Mouse (Mus musculus) C2C12 (cell line): ENCODE data around the gene B4galnt4. TPM values are rescaled to one million over a fixed set of nuclear protein-coding genes. Genes with fewer than 3 reads are reported as not detected.

Experiments
- H3K27me3 ChIP-seq: one replicate; pipeline ENCODE4 v1.6.1; 2011; ENCODE audit not compliant: control insufficient read depth, insufficient read depth, insufficient read length
- H3K36me3 ChIP-seq: one replicate; pipeline ENCODE4 v1.6.1; 2011; ENCODE audit not compliant: control insufficient read depth, insufficient read depth
- H3K4me3 ChIP-seq: one replicate; pipeline ENCODE4 v1.5.1; 2011; ENCODE audit warnings: mild to moderate bottlenecking, control low read depth; ENCODE audit not compliant: poor library complexity, insufficient read depth, severe bottlenecking
- H3K79me2 ChIP-seq: one replicate; pipeline ENCODE4 v1.6.1; 2011; ENCODE audit not compliant: control insufficient read depth, insufficient read depth
- H3K79me3 ChIP-seq: one replicate; pipeline ENCODE4 v1.6.1; 2011; ENCODE audit warnings: low read depth, control low read depth
- H3ac ChIP-seq: one replicate; pipeline ENCODE3; 2011; ENCODE audit warnings: low read depth; ENCODE audit not compliant: control insufficient read depth, insufficient read length
- CEBPB ChIP-seq: IDR thresholded peaks from one replicate; pipeline ENCODE4 v1.6.1; 2011; ENCODE audit warnings: low read depth, mild to moderate bottlenecking, control low read depth, moderate library complexity
- CTCF ChIP-seq: IDR thresholded peaks from one replicate; pipeline ENCODE4 v1.5.1; 2011; ENCODE audit not compliant: control insufficient read depth, insufficient read depth, insufficient read length
- FOSL1 ChIP-seq: IDR thresholded peaks from one replicate; pipeline ENCODE4 v1.8.0; 2011; ENCODE audit warnings: mild to moderate bottlenecking, low read length; ENCODE audit not compliant: poor library complexity, insufficient read depth, severe bottlenecking
- MAX ChIP-seq: IDR thresholded peaks from one replicate; pipeline ENCODE4 v1.6.1; 2011; ENCODE audit warnings: mild to moderate bottlenecking, control low read depth
- MYOD1 ChIP-seq: IDR thresholded peaks from one replicate; pipeline ENCODE4 v1.6.1; 2011; ENCODE audit warnings: low read depth; ENCODE audit not compliant: control insufficient read depth, insufficient read length
- MYOG ChIP-seq: IDR thresholded peaks from one replicate; pipeline ENCODE4 v1.6.1; 2011; ENCODE audit not compliant: control insufficient read depth, insufficient read length; ENCODE audit errors: extremely low read depth
- USF1 ChIP-seq: IDR thresholded peaks from one replicate; pipeline ENCODE4 v1.6.1; 2011; ENCODE audit warnings: low read depth, mild to moderate bottlenecking, control low read depth, moderate library complexity
- polyA plus RNA-seq: library from polyadenylated mRNA; unstranded; fragments of >200 nt; fragmentation: generic; extraction: Trizol; gene quantifications from one replicate; pipeline ENCODE4 v1.2.1, GENCODE M21; 2012; ENCODE audit warnings: missing spikeins

The B4galnt4 gene
- polyA plus RNA-seq, 1 experiment: 4.0 TPM

DNA sequence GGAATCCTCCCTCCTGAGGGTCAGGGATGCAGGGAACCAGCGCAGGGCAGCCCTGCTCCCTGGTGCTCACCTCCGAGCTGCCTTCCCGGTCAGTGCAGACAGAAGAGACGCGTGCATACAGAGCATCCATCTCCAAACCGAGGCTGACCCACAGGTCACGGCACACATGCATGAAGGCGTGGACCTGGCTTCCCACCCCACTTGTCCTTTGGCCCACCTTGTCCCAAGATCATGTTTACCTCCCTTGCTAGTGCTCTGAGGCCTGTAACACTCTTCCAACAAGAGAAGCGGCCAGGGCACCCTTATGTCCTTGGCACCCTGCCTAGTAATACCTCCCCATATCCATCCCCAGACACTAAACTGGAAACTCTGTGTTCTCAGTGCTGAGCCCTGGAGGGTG lies 55.0 kb downstream of the B4galnt4 start:
- H3K4me3 ChIP-seq: no peak overlapping the region

DNA sequence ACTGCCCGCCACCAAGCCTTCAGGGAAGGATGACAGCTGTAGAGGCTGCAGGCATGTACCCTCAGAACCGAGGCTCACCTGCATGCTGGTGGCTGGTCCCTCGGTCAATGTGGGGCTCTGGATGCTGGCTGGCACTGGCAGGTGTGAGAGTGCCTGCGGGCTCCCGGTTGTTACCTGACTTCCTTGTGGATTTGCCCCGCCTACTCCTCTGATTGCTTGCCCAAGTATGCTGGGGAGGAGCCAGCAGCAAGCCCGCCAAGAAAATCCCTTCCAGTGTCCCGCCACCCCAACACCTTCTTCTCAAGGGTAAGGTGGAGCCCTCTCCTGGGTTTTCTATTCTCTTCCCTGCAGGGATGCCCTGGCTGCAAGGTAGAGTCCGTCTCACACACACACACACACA lies 56.7 kb downstream of the B4galnt4 start, which contains the start of gene Ano9:
Ano9 (minus strand) TSS at position 171 of the 400 bp plus-strand sequence.
- Histone ChIP-seq H3ac (no peak within 1 kb of the TSS), H3K79me3 (no peaks in the 10 kb centered on the region), H3K27me3 (peaks cover 24% of the 10 kb centered on the region), H3K79me2 (no peaks in the 10 kb centered on the region), H3K36me3 (no peaks in the 10 kb centered on the region), H3K4me3 (no peak within 1 kb of the TSS)
- TF ChIP-seq CEBPB: no peak
- no peak for TF ChIP-seq MYOG
- no peak for TF ChIP-seq MYOD1
- no peak for TF ChIP-seq FOSL1
- TF ChIP-seq CTCF: no peak
- no peak for TF ChIP-seq MAX
- TF ChIP-seq USF1: no peak

More for the DNA sequence above, 55.0 kb downstream of the B4galnt4 start:
- TF ChIP-seq MYOD1: no peak
- no peak for TF ChIP-seq FOSL1
- no peak for TF ChIP-seq CTCF
- no peak for TF ChIP-seq USF1
- no peak for TF ChIP-seq CEBPB
- TF ChIP-seq MYOG: no peak
- TF ChIP-seq MAX: no peak
- Histone ChIP-seq H3K79me3 (no peaks in the 10 kb centered on the region), H3K27me3 (peaks cover 24% of the 10 kb centered on the region), H3K36me3 (no peaks in the 10 kb centered on the region), H3ac (no peak overlapping the region), H3K79me2 (no peaks in the 10 kb centered on the region)

DNA sequence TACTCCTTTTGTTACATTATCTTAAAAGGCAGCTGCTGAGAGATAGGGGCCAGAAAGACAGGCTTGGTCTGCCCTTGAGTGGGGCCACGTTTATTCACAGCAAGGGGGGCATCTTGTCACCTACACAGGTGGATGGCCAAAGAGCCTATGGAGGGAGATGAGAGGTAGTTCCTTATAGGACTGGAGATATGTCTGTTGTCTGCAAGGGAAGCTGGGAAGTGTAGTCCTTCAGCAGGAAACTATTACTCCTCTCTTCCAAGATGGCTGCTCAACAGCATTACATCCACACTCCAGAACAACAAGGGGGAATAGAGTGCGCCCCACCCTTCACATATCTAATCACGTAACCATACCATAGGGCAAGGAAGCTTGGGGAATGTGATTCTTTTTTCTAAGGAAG lies 58.6 kb downstream of the B4galnt4 start:
- Histone ChIP-seq H3K79me2 (no peaks in the 10 kb centered on the region), H3K4me3 (no peak overlapping the region), H3ac (no peak overlapping the region), H3K79me3 (no peaks in the 10 kb centered on the region), H3K36me3 (no peaks in the 10 kb centered on the region), H3K27me3 (peaks cover 20% of the 10 kb centered on the region)
- TF ChIP-seq FOSL1 (no peak), USF1 (no peak), CTCF (no peak), MAX (no peak), MYOD1 (no peak), CEBPB (no peak), MYOG (no peak)

DNA sequence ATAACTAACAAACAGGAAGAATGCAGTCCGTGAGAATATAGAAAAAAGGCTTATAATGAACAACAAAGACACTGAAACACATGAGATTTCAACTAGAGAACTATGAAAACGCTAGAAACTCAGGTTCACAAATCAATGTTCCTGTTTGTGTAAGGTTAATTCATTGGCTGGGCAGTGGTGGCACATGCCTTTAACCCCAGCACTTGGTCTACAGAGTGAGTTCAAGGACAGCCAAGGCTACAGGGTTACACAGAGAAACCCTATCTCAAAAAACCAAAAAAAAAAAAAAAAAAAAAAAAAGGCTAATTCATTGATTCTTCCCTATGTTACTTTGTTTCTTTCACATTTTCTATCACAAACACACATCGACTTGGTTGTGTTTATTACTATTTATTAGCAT lies 59.7 kb downstream of the B4galnt4 start:
- H3ac ChIP-seq: no peak overlapping the region
- H3K27me3 ChIP-seq: peaks cover 16% of the 10 kb centered on the region
- TF ChIP-seq CEBPB (no peak), FOSL1 (no peak), CTCF (no peak), MYOD1 (no peak)
- H3K79me2 ChIP-seq: no peaks in the 10 kb centered on the region
- H3K4me3 ChIP-seq: no peak overlapping the region
- no peaks in the 10 kb centered on the region for H3K36me3 ChIP-seq
- no peaks in the 10 kb centered on the region for H3K79me3 ChIP-seq

GRCm38 (mm10) chr7:141121051-141121531 lies 60.2 kb downstream of the B4galnt4 start:
- Histone ChIP-seq H3K36me3 (no peaks in the 10 kb centered on the region), H3K79me3 (no peaks in the 10 kb centered on the region), H3K4me3 (no peak overlapping the region), H3ac (no peak overlapping the region), H3K27me3 (peaks cover 14% of the 10 kb centered on the region), H3K79me2 (no peaks in the 10 kb centered on the region)
- TF ChIP-seq USF1 (no peak), MYOD1 (no peak), CEBPB (no peak), MAX (no peak)

Other genes with a start within 250 kb of the B4galnt4 start
- gene Zfp941, start 238.9 kb upstream of the B4galnt4 start, polyA plus RNA-seq: 0.18 TPM
- not detected for gene Urah, start 226.1 kb upstream of the B4galnt4 start, polyA plus RNA-seq
- gene Scgb1c1, start 215.6 kb upstream of the B4galnt4 start, polyA plus RNA-seq: not detected
- gene Odf3, start 213.3 kb upstream of the B4galnt4 start, polyA plus RNA-seq: 0.02 TPM
- gene Gm45785, start 204.8 kb upstream of the B4galnt4 start, polyA plus RNA-seq: not detected
- 59.3 TPM for gene Ric8a, start 204.1 kb upstream of the B4galnt4 start, polyA plus RNA-seq
- gene Bet1l, start 203.5 kb upstream of the B4galnt4 start, polyA plus RNA-seq: 19.9 TPM
- 211 TPM for gene Psmd13, start 179.1 kb upstream of the B4galnt4 start, polyA plus RNA-seq
- gene Sirt3, start 178.8 kb upstream of the B4galnt4 start, polyA plus RNA-seq: 17.4 TPM
- 0.81 TPM for gene Cox8b, start 160.7 kb upstream of the B4galnt4 start, polyA plus RNA-seq
- 0.01 TPM for gene Nlrp6, start 140.2 kb upstream of the B4galnt4 start, polyA plus RNA-seq
- gene Pgghg, start 119.7 kb upstream of the B4galnt4 start, polyA plus RNA-seq: 12.2 TPM
- gene Ifitm5, start 110.8 kb upstream of the B4galnt4 start, polyA plus RNA-seq: 0.44 TPM
- gene Gm45717, start 105.2 kb upstream of the B4galnt4 start, polyA plus RNA-seq: not detected
- gene Ifitm2, start 105.1 kb upstream of the B4galnt4 start, polyA plus RNA-seq: 609 TPM
- 60.7 TPM for gene Ifitm1, start 93.9 kb upstream of the B4galnt4 start, polyA plus RNA-seq
- 956 TPM for gene Ifitm3, start 50.3 kb upstream of the B4galnt4 start, polyA plus RNA-seq
- gene Ifitm6, start 43.2 kb upstream of the B4galnt4 start, polyA plus RNA-seq: 1.3 TPM
- not detected for gene Gm17387, start 32.0 kb upstream of the B4galnt4 start, polyA plus RNA-seq
- 0.88 TPM for gene Pkp3, start 17.1 kb downstream of the B4galnt4 start, polyA plus RNA-seq
- 13.9 TPM for gene Sigirr, start 39.5 kb downstream of the B4galnt4 start, polyA plus RNA-seq
- gene Ano9, start 56.7 kb downstream of the B4galnt4 start, polyA plus RNA-seq: not detected
- 20.5 TPM for gene Ptdss2, start 61.3 kb downstream of the B4galnt4 start, polyA plus RNA-seq
- gene Rnh1, start 111.8 kb downstream of the B4galnt4 start, polyA plus RNA-seq: 251 TPM
- 181 TPM for gene Hras, start 132.9 kb downstream of the B4galnt4 start, polyA plus RNA-seq
- 0.32 TPM for gene Lrrc56, start 133.1 kb downstream of the B4galnt4 start, polyA plus RNA-seq
- gene Lmntd2, start 153.0 kb downstream of the B4galnt4 start, polyA plus RNA-seq: 0.05 TPM
- gene Rassf7, start 154.8 kb downstream of the B4galnt4 start, polyA plus RNA-seq: 25.2 TPM
- 60.2 TPM for gene Phrf1, start 167.7 kb downstream of the B4galnt4 start, polyA plus RNA-seq
- 0.35 TPM for gene Irf7, start 205.4 kb downstream of the B4galnt4 start, polyA plus RNA-seq
- 0.04 TPM for gene Cdhr5, start 215.7 kb downstream of the B4galnt4 start, polyA plus RNA-seq
- 16.1 TPM for gene Sct, start 218.0 kb downstream of the B4galnt4 start, polyA plus RNA-seq
- gene Drd4, start 230.9 kb downstream of the B4galnt4 start, polyA plus RNA-seq: 0.01 TPM